Mouse (Mus musculus) kidney, adult 2 months (tissue): Measurements from ENCODE around the gene Tmem87b. TPM values are rescaled to one million over a fixed set of nuclear protein-coding genes. Genes with fewer than 3 reads are reported as not detected.

Source experiments
- DNase-seq: peaks from one replicate; pipeline ENCODE4 v3.0.0; 2021
- H3K27ac ChIP-seq: fragments of 200-500 bp; 2 replicates; pipeline ENCODE4 v1.5.1; 2012; ENCODE audit warnings: low read depth, low read length, control low read depth, inconsistent platforms; ENCODE audit not compliant: insufficient read depth
- H3K27me3 ChIP-seq: fragments of 200-500 bp; replicated peaks from 2 replicates; pipeline ENCODE4 v1.6.1; 2012; ENCODE audit warnings: mild to moderate bottlenecking, moderate library complexity, low read length, inconsistent platforms; ENCODE audit not compliant: control insufficient read depth, insufficient read depth
- H3K36me3 ChIP-seq: fragments of 200-500 bp; 2 replicates; pipeline ENCODE4 v1.6.1; 2012; ENCODE audit warnings: mild to moderate bottlenecking, moderate library complexity, low read length, inconsistent platforms; ENCODE audit not compliant: control insufficient read depth, insufficient read depth
- H3K4me1 ChIP-seq: fragments of 200-500 bp; 2 replicates; pipeline ENCODE4 v1.6.1; 2011; ENCODE audit warnings: low read length; ENCODE audit not compliant: control insufficient read depth, insufficient read depth
- H3K4me3 ChIP-seq: fragments of 200-500 bp; 2 replicates; pipeline ENCODE4 v1.5.1; 2011; ENCODE audit warnings: mild to moderate bottlenecking, low read depth, low read length, control low read depth; ENCODE audit not compliant: insufficient read depth
- CTCF ChIP-seq: fragments of 200-500 bp; conservative IDR thresholded peaks from 2 replicates; pipeline ENCODE4 v1.5.1; 2011; ENCODE audit warnings: low read depth, mild to moderate bottlenecking, control low read depth, low read length, moderate library complexity, mixed read lengths; ENCODE audit not compliant: insufficient read depth, insufficient read length
- POLR2A ChIP-seq: fragments of 200-500 bp; IDR thresholded peaks from one replicate; pipeline ENCODE4 v1.6.1; 2011; ENCODE audit warnings: low read depth, low read length, control low read depth
- WGBS: fragments of 180-500 bp; shearing (Covaris S2); methylation state at CpG from one replicate; pipeline ENCODE4 v1.1.7; 2018; 5-methylcytosine and 5-hydroxymethylcytosine counted together
- polyA plus RNA-seq: library from polyadenylated mRNA; depleted of rRNA; stranded (reverse); fragments of >200 nt; gene quantifications from 2 replicates; pipeline ENCODE4 v1.2.3, GENCODE M21; 2012

Tmem87b gene
- polyA plus RNA-seq, 1 experiment = 14.1 TPM

DNA sequence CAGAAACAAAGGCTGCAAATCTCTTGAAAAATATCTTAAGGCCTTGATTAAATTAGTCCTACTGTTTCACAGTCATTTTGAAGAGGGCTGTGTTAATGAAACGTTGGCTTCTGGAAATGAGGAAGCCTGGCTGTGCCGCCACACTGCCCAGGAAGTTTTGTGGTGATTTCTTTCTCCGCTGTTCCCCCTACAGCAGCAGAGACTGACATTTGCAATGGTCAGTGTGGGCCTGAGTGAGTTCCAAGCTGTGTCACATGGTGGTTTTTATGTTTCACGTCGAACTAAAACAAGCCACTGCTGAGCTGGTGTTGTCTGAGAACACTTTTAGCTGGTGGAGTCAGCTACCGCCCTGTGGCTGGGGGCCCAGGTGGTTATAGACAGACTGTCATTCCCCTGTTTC, 21.5 kb upstream of the Tmem87b start:
- H3K4me1 ChIP-seq = no peaks in the 10 kb centered on the region
- WGBS = 61% methylated on average over 6 of the region's 6 CpGs
- TF ChIP-seq POLR2A = no peak
- TF ChIP-seq CTCF = no peak
- peaks cover 4% of the 10 kb centered on the region for H3K36me3 ChIP-seq
- H3K27ac ChIP-seq = no peak overlapping the region
- no peak overlapping the region for H3K4me3 ChIP-seq
- no peaks in the 10 kb centered on the region for H3K27me3 ChIP-seq
- DNase-seq = no peak

DNA sequence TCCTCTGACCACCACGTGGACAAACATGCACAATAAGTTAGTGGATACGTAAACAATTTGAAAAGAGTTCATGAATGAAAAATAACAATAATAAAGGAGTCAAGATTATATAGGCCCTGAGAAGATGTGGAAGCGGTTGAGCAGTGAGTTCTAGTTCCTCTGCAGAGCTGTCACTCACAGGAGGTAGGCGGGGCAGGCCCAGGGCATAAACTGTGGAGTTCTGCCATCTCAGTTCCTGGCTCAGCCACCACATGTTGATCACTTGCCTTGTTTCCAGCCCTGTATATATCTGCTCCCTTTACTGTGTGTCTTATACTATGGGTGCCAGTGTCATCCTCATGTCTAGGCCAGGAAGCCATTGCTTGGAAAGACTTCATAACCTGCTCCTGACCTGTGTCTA, 14.5 kb upstream of the Tmem87b start:
- no peak for DNase-seq
- H3K4me3 ChIP-seq = no peak overlapping the region

DNA sequence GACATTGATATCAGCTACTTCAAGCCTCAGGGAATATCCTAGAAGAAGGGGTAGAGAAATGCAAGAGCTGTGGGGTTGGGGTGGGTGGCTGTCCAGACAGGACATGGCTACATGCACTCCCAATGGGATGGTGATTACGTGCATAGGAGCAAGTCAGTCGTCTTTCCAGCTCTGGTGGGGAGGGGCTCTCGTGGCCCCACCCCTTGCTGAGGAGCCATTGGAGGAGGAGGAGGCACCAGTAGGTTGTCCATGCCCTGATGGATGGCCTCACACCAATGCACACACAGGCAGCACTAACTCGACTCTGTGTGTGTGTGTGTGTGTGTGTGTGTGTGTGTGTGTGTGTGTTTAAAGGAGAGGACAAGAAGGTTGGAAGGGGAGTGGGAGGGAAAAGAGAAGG, 12.6 kb upstream of the Tmem87b start:
- DNase-seq = no peak
- no peak overlapping the region for H3K27ac ChIP-seq
- no peak for TF ChIP-seq POLR2A
- no peak for TF ChIP-seq CTCF
- H3K4me1 ChIP-seq = no peaks in the 10 kb centered on the region
- no peak overlapping the region for H3K4me3 ChIP-seq
- no peaks in the 10 kb centered on the region for H3K27me3 ChIP-seq
- WGBS = 59% methylated on average over 4 of the region's 4 CpGs
- H3K36me3 ChIP-seq = peaks cover 3% of the 10 kb centered on the region

More for the DNA sequence above, 14.5 kb upstream of the Tmem87b start:
- H3K36me3 ChIP-seq = peaks cover 4% of the 10 kb centered on the region
- TF ChIP-seq CTCF = no peak
- 93% methylated on average over 4 of the region's 4 CpGs for WGBS
- no peaks in the 10 kb centered on the region for H3K4me1 ChIP-seq
- no peaks in the 10 kb centered on the region for H3K27me3 ChIP-seq
- H3K27ac ChIP-seq = no peak overlapping the region

DNA sequence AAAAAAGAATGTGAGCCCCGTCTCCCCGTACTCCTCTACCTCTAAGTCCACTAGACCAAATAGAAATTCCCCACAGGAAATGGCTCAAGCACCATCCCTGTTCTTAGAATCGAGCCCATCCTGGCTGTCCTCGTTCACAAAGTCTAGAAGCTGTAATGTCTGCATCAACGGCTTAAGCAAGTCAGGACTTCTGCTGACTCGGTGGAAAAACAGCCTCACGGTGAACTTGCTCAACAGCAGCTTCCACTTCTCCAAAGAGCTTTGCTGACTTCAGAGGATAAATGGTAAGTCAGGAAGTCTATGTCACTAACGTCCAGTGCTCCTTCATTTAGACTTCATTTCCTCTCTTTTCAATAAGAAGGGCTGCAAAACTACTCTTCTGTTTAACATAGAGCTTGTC, 11.4 kb upstream of the Tmem87b start:
- Histone ChIP-seq H3K36me3 (peaks cover 3% of the 10 kb centered on the region), H3K4me3 (no peak overlapping the region), H3K4me1 (no peaks in the 10 kb centered on the region), H3K27me3 (no peaks in the 10 kb centered on the region), H3K27ac (no peak overlapping the region)
- TF ChIP-seq CTCF = no peak
- TF ChIP-seq POLR2A = no peak
- DNase-seq = peak; percentile 42
- 34% methylated on average over 8 of the region's 8 CpGs for WGBS

DNA sequence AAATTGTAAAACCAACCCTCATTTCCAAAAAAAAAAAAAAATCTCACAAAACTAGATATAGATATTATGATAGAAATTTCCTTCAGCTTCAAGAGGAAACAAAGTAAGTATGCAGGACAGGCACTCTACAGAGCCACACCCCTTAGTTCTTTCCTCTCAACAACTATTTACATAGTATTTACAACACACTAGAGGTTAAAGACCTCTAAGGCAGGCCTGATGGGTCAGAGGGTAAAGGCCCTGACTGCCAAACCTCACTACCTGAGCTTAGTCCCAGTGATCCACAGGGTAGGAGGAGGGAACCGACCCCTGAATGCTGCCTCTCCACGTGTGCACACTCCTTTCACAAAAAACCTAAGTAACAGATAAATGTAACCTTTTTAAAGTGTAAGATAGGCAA, 5.2 kb upstream of the Tmem87b start:
- WGBS = 38% methylated on average over 2 of the region's 2 CpGs
- TF ChIP-seq POLR2A = no peak
- no peaks in the 10 kb centered on the region for H3K27me3 ChIP-seq
- H3K27ac ChIP-seq = no peak overlapping the region
- no peak overlapping the region for H3K4me3 ChIP-seq
- no peaks in the 10 kb centered on the region for H3K4me1 ChIP-seq
- no peak for DNase-seq
- H3K36me3 ChIP-seq = no peaks in the 10 kb centered on the region

DNA sequence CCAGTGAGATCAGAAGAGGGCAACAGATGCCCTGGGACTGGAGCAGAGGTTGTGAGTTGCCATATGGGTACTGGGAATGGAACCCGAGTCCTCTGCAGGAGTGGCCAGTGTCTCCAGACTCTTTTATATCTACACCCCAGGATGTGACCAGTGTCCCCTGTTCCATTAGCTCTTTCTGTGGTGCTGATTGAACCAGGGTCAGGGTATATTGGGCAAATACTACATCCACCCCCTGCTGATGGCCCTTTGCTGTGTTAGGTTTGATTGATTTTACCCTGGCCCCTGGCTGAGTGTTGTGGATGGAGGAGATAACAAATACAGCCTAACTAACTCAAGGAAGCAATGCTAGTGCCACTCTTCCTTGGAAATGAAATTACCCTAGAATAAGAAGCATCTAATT, 1.6 kb upstream of the Tmem87b start:
- Histone ChIP-seq H3K27me3 (no peaks in the 10 kb centered on the region), H3K27ac (no peak overlapping the region), H3K4me1 (peaks cover 7% of the 10 kb centered on the region; the same call in 1 of the 2 replicates), H3K36me3 (no peaks in the 10 kb centered on the region), H3K4me3 (no peak overlapping the region)
- TF ChIP-seq CTCF (no peak), POLR2A (no peak)
- DNase-seq = no peak
- WGBS = 84% methylated on average over 1 of the region's 1 CpGs

DNA sequence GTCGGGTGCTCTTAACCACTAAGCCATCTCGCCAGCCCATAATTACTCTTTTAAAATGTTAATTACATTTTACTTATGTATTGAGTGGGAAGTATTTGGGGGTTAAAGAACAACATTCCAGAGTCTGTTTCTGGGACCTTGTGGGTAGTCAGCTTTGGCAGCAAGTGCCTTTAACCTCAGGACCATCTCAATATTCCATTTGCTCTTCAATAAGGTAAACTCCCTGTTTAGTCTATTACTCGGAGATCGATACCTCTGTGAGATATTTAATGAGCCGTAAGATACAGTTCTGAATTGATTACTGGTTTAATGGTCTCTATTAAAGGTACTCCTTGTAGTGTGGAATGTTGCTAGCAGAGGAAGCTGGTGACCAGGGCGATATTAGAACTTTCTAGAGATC, 1.0 kb upstream of the Tmem87b start:
- 15% methylated on average over 6 of the region's 6 CpGs for WGBS
- H3K36me3 ChIP-seq = no peaks in the 10 kb centered on the region
- H3K4me3 ChIP-seq = no peak overlapping the region
- no peak for TF ChIP-seq CTCF
- no peaks in the 10 kb centered on the region for H3K27me3 ChIP-seq
- H3K27ac ChIP-seq = no peak overlapping the region
- no peak for DNase-seq
- peaks cover 12% of the 10 kb centered on the region; the same call in 1 of the 2 replicates for H3K4me1 ChIP-seq

DNA sequence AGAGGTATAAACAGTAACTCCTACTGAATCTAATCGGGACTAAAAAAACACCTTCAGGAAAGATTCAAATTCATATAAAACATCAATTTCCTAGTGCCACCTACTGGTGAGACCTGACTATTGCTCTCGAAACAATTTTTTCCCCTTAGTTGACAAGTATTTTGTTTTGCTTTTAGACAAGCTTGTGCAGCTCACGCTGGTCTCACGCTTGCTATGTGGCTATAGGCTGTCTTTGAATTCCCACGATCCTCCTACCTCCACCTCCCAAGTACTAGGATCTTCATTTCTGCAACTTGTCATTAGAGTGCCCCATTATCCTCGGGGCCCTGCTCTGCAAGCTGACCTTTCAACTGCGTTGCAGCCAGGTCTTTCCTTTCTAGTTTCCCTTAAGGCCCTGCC, 532 bp upstream of the Tmem87b start:
- Histone ChIP-seq H3K27ac (peak overlapping the region; percentile 92), H3K36me3 (no peaks in the 10 kb centered on the region), H3K4me1 (peaks cover 12% of the 10 kb centered on the region; the same call in 1 of the 2 replicates), H3K4me3 (peak overlapping the region; percentile 65), H3K27me3 (no peaks in the 10 kb centered on the region)
- TF ChIP-seq POLR2A = no peak
- TF ChIP-seq CTCF = peak; percentile 24; the same call in 1 of the 2 replicates
- DNase-seq = peak; percentile 89
- under 1% methylated on average over 7 of the region's 7 CpGs for WGBS
